Mouse (Mus musculus) thymus, postnatal 36 days (tissue): ENCODE data around the gene Tgfbr1.
A peak's percentile ranks its signal among the peaks of the same experiment; 100 is the strongest.
"Not testable (repeated sequence)": the region's sequence is repeated elsewhere in the genome, so short reads cannot be mapped to it uniquely, and the experiment has no call there.

ENCODE experiments used
- DNase-seq, 2 experiments: peaks; one replicate each; pipeline ENCODE4 v3.0.0; 2022; ENCODE audit warnings: mixed read lengths in 2 of 2

The Tgfbr1 gene

GRCm38 (mm10) chr4:47349759-47350158 is 3.3 kb upstream of the Tgfbr1 start:
- no peak for DNase-seq

GRCm38 (mm10) chr4:47351386-47352049 is 1.5 kb upstream of the Tgfbr1 start:
- peak; percentile 81 to 87 for DNase-seq

- DNase-seq, result peak; percentile 61 to 66
These were observed 861 bp upstream of the Tgfbr1 start for GRCm38 (mm10) chr4:47352061-47352661.

GRCm38 (mm10) chr4:47353416-47354111 is 542 bp downstream of the Tgfbr1 start:
- peak; percentile 44 to 69 for DNase-seq

- DNase-seq, result no peak
These were observed 1.3 kb downstream of the Tgfbr1 start for GRCm38 (mm10) chr4:47354304-47354703.

- DNase-seq, result no peak
These were observed 9.6 kb downstream of the Tgfbr1 start for GRCm38 (mm10) chr4:47362662-47363061.

GRCm38 (mm10) chr4:47363134-47363533 is 10.1 kb downstream of the Tgfbr1 start:
- DNase-seq, result no peak

- no peak for DNase-seq
These were observed 15.7 kb downstream of the Tgfbr1 start for GRCm38 (mm10) chr4:47368717-47369116.

GRCm38 (mm10) chr4:47378716-47379115 is 25.7 kb downstream of the Tgfbr1 start:
- no peak for DNase-seq

GRCm38 (mm10) chr4:47382426-47382825 is 29.4 kb downstream of the Tgfbr1 start:
- DNase-seq, result no peak

- not testable (repeated sequence) for DNase-seq
These were observed 38.9 kb downstream of the Tgfbr1 start for GRCm38 (mm10) chr4:47391926-47392325.

- DNase-seq, result no peak
These were observed 43.2 kb downstream of the Tgfbr1 start for GRCm38 (mm10) chr4:47396251-47396650.

GRCm38 (mm10) chr4:47397951-47398687 is 45.1 kb downstream of the Tgfbr1 start:
- DNase-seq, result no peak

- DNase-seq, result no peak
These were observed 46.8 kb downstream of the Tgfbr1 start for GRCm38 (mm10) chr4:47399824-47400223.

GRCm38 (mm10) chr4:47400314-47400713 is 47.3 kb downstream of the Tgfbr1 start:
- DNase-seq, result no peak

GRCm38 (mm10) chr4:47402200-47402599 is 49.2 kb downstream of the Tgfbr1 start:
- DNase-seq, result no peak

- DNase-seq, result no peak
These were observed 51.5 kb downstream of the Tgfbr1 start for GRCm38 (mm10) chr4:47404536-47404935.

GRCm38 (mm10) chr4:47407161-47407560 is 54.1 kb downstream of the Tgfbr1 start:
- no peak for DNase-seq

- no peak for DNase-seq
These were observed 64.8 kb downstream of the Tgfbr1 start for GRCm38 (mm10) chr4:47417871-47418270.

- DNase-seq, result no peak
These were observed 66.4 kb downstream of the Tgfbr1 start for GRCm38 (mm10) chr4:47419268-47419973.

- no peak for DNase-seq
These were observed 67.2 kb downstream of the Tgfbr1 start for GRCm38 (mm10) chr4:47420191-47420590.

GRCm38 (mm10) chr4:47422194-47422593 is 69.2 kb downstream of the Tgfbr1 start:
- DNase-seq, result no peak

GRCm38 (mm10) chr4:47422946-47423345 is 69.9 kb downstream of the Tgfbr1 start:
- no peak for DNase-seq
